In the genomic region with DNA sequence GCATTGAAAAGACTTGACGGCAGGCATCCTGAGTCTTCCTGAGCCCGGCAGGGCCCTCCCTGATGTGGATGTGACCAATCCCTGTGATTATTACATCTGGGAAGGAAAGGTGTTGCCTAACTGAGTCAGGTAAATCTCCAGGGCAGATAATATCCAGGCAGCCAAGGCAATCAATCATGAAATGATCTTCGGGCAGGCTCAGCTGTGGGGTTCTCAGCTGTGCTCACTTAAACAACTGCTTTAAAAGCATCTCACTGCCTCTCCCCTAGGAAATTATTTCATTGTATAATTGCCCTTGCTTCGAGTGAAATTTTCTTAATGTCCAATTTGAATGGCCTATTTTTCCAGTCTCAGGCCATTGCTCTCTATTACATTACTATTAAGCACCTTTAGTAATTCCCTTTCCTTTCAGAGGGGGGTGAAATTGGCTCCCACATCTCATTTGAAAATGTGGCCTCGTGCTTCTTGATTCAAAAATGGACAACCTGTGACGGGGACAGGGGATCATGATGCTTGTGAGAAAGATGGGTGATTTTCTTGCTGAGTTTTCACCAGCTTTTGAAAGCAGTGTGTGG, we compare ENCODE assay signal across 27 mouse cellular contexts.
A peak's percentile ranks its signal among the peaks of the same experiment; 100 is the strongest.
DNase-seq lines count a peak whose midpoint lies in the region; ATAC-seq and TF ChIP-seq lines count a peak whose summit lies in the region.
"Had no signal": no experiment of that assay in that cellular context is flagged by ENCODE, and none has a peak within 500 bp of the region (broad histone marks: within the 10 kb centered on the region; RNA-seq: fewer than 3 reads in every experiment).

No protein-coding gene starts in this region.

- H3K9ac ChIP-seq in hindbrain, embryonic 16.5 days (ENCODE audit: low read depth, low read length) = no peak overlapping the region
- H3K9ac ChIP-seq in midbrain, embryonic 14.5 days (replicated peaks; ENCODE audit: low read length) = no peak overlapping the region
- H3K9ac ChIP-seq: embryonic facial prominence, embryonic 13.5 days; forebrain, embryonic 12.5 days; heart, embryonic 12.5 days had no signal

- H3K4me2 ChIP-seq in hindbrain, embryonic 16.5 days (ENCODE audit: low read length) = no peak overlapping the region
- no peak overlapping the region for H3K4me2 ChIP-seq in midbrain, embryonic 14.5 days (ENCODE audit: low read length)
- H3K4me2 ChIP-seq: embryonic facial prominence, embryonic 13.5 days; forebrain, embryonic 12.5 days; heart, embryonic 12.5 days had no signal

- H3K27ac ChIP-seq in layer of hippocampus, adult 2 months = peak overlapping the region; percentile 18; the same call in 1 of the 2 replicates
- H3K27ac ChIP-seq in hindbrain, embryonic 16.5 days (ENCODE audit: low read depth, low read length) = peak overlapping the region; percentile 34; the same call in 1 of the 2 replicates
- peak overlapping the region; percentile 57 for H3K27ac ChIP-seq in midbrain, embryonic 14.5 days (replicated peaks; ENCODE audit: low read depth, low read length)
- H3K27ac ChIP-seq: embryonic facial prominence, embryonic 13.5 days; forebrain, embryonic 12.5 days; limb, embryonic 10.5 days; macrophage had no signal

- 55% methylated on average over 6 of the region's 6 CpGs for WGBS in hindbrain, embryonic 16.5 days
- WGBS in midbrain, embryonic 14.5 days = 54% methylated on average over 6 of the region's 6 CpGs

- H3K27me3 ChIP-seq in hindbrain, embryonic 16.5 days (replicated peaks; ENCODE audit: control insufficient read depth, insufficient read depth, low read length) = no peaks in the 10 kb centered on the region
- no peaks in the 10 kb centered on the region for H3K27me3 ChIP-seq in midbrain, embryonic 14.5 days (ENCODE audit: control insufficient read depth, insufficient read depth, low read length)
- H3K27me3 ChIP-seq: embryonic facial prominence, embryonic 13.5 days; forebrain, embryonic 12.5 days; heart, embryonic 12.5 days had no signal

- TF ChIP-seq CTCF in layer of hippocampus, adult 2 months (conservative IDR thresholded peaks at IDR 0.05) = no peak

- H3K4me1 ChIP-seq in hindbrain, embryonic 16.5 days (ENCODE audit: control insufficient read depth, insufficient read depth, low read depth, low read length) = no peaks in the 10 kb centered on the region; the same call in 1 of the 2 replicates
- H3K4me1 ChIP-seq in midbrain, embryonic 14.5 days (ENCODE audit: control insufficient read depth, insufficient read depth, low read length) = peaks cover 6% of the 10 kb centered on the region; the same call in 1 of the 2 replicates
- H3K4me1 ChIP-seq: embryonic facial prominence, embryonic 13.5 days; forebrain, embryonic 12.5 days; heart, embryonic 12.5 days; limb, embryonic 10.5 days had no signal

- DNase-seq in layer of hippocampus, adult 2 months (ENCODE audit: low spot score in 2 of 2) = no peak
- no peak for DNase-seq in layer of hippocampus, postnatal 36 days
- peak; percentile 43 for DNase-seq in midbrain, embryonic 14.5 days
- no peak for DNase-seq in liver
- no peak for DNase-seq in layer of hippocampus, postnatal 25 days (ENCODE audit: extremely low spot score in 1 of 2, low spot score in 1 of 2)
- DNase-seq in urinary bladder, adult 2 months (ENCODE audit: low spot score) = no peak
- DNase-seq: adrenal gland, adult 8-10 months; cerebellum, adult 18-20 months; cerebellum, postnatal 25 days; gastrocnemius, postnatal 14 days; heart, adult 18-20 months; heart, postnatal 10 days; kidney, adult 18-20 months; kidney, postnatal 4 days; layer of hippocampus, adult 9-11 months; retina, postnatal 1 day; right cerebral cortex, postnatal 25 days; spleen, adult 18-20 months; thymus, postnatal 14 days had no signal

- peak; percentile 76 for ATAC-seq in hindbrain, embryonic 16.5 days
- no peak for ATAC-seq in midbrain, embryonic 14.5 days (ENCODE audit: low FRiP score, low TSS enrichment)
- ATAC-seq: lung, postnatal 0 days had no signal

- no peaks in the 10 kb centered on the region for H3K36me3 ChIP-seq in hindbrain, embryonic 16.5 days (ENCODE audit: control insufficient read depth, insufficient read depth, low read length)
- H3K36me3 ChIP-seq in midbrain, embryonic 14.5 days (ENCODE audit: control insufficient read depth, insufficient read depth, low read length) = no peaks in the 10 kb centered on the region
- H3K36me3 ChIP-seq: embryonic facial prominence, embryonic 13.5 days; forebrain, embryonic 12.5 days; heart, embryonic 12.5 days; limb, embryonic 10.5 days had no signal

- no peak overlapping the region for H3K4me3 ChIP-seq in layer of hippocampus, adult 2 months
- no peak overlapping the region for H3K4me3 ChIP-seq in hindbrain, embryonic 16.5 days (ENCODE audit: low read length)
- no peak overlapping the region for H3K4me3 ChIP-seq in midbrain, embryonic 14.5 days (replicated peaks; ENCODE audit: low read depth, low read length)
- H3K4me3 ChIP-seq: embryonic facial prominence, embryonic 13.5 days; erythroblast, embryonic 14.5 days; forebrain, embryonic 12.5 days; heart, embryonic 12.5 days; limb, embryonic 10.5 days had no signal

- H3K9me3 ChIP-seq in hindbrain, embryonic 16.5 days (ENCODE audit: control insufficient read depth, low read length) = no peaks in the 10 kb centered on the region
- no peaks in the 10 kb centered on the region for H3K9me3 ChIP-seq in midbrain, embryonic 14.5 days (ENCODE audit: control insufficient read depth, low read length)
- H3K9me3 ChIP-seq: embryonic facial prominence, embryonic 13.5 days; forebrain, embryonic 12.5 days; heart, embryonic 12.5 days; limb, embryonic 10.5 days had no signal
